Mouse (Mus musculus) gastrocnemius, postnatal 25 days (tissue): Measurements from ENCODE around the gene Actr6. TPM values are rescaled to one million over a fixed set of nuclear protein-coding genes. Genes with fewer than 3 reads are reported as not detected.
A peak's percentile ranks its signal among the peaks of the same experiment; 100 is the strongest.

ENCODE experiments used
- DNase-seq: peaks from one replicate; pipeline ENCODE4 v3.0.0; 2022
- long read RNA-seq, 2 experiments: library from polyadenylated mRNA; stranded (forward); transcript quantifications; one replicate each; pipeline ENCODE4 v2.0.0; 2021
- total RNA-seq, 2 experiments: library from RNA; stranded (reverse); gene quantifications; 1 replicate in 1 of 2; 2 replicates in 1 of 2; pipeline ENCODE4 v1.2.3; 2021

The Actr6 gene
- 1 to 10 TPM; 5.2 to 5.6 TPM for total RNA-seq
- long read RNA-seq, experiment 1, transcript Actr6-201 (11 exons, 1,705 nt), result major isoform, 6 of 6 reads
- long read RNA-seq, experiment 1, partial matches to known transcripts, result 0 of 6 reads
- long read RNA-seq, experiment 1, other reads (novel, unspliced or antisense), result 0 of 6 reads
- long read RNA-seq, experiment 2, transcript Actr6-201 (11 exons, 1,705 nt), result major isoform, 5 of 6 reads
- long read RNA-seq, experiment 2, partial matches to known transcripts, result 1 of 6 reads
- long read RNA-seq, experiment 2, other reads (novel, unspliced or antisense), result 0 of 6 reads

GRCm38 (mm10) chr10:89732001-89732794, at the start of gene Actr6:
TSS of gene Actr6 (minus strand) at chr10:89732295.
- peak; percentile 89 for DNase-seq

- no peak for DNase-seq
Observed at GRCm38 (mm10) chr10:89776029-89776428, 43.9 kb upstream of the Actr6 start.

- no peak for DNase-seq
Observed at GRCm38 (mm10) chr10:89771894-89772293, 39.8 kb upstream of the Actr6 start.

- DNase-seq, result no peak
Observed at GRCm38 (mm10) chr10:89769096-89769495, 37.0 kb upstream of the Actr6 start.

GRCm38 (mm10) chr10:89768352-89769020, 36.4 kb upstream of the Actr6 start:
- no peak for DNase-seq

GRCm38 (mm10) chr10:89765790-89766714, 34.0 kb upstream of the Actr6 start:
- DNase-seq, result no peak

- no peak for DNase-seq
Observed at GRCm38 (mm10) chr10:89764457-89765121, 32.5 kb upstream of the Actr6 start.

GRCm38 (mm10) chr10:89760772-89761171, 28.7 kb upstream of the Actr6 start:
- DNase-seq, result no peak

- DNase-seq, result no peak
Observed at GRCm38 (mm10) chr10:89755231-89755630, 23.1 kb upstream of the Actr6 start.

- DNase-seq, result no peak
Observed at GRCm38 (mm10) chr10:89751069-89751468, 19.0 kb upstream of the Actr6 start.

GRCm38 (mm10) chr10:89748619-89749018, 16.5 kb upstream of the Actr6 start:
- DNase-seq, result no peak

GRCm38 (mm10) chr10:89747911-89748310, 15.8 kb upstream of the Actr6 start:
- no peak for DNase-seq

GRCm38 (mm10) chr10:89747221-89747905, 15.3 kb upstream of the Actr6 start:
- no peak for DNase-seq

GRCm38 (mm10) chr10:89746581-89746980, 14.5 kb upstream of the Actr6 start:
- DNase-seq, result no peak

- DNase-seq, result no peak
Observed at GRCm38 (mm10) chr10:89745666-89746020, 13.5 kb upstream of the Actr6 start.

GRCm38 (mm10) chr10:89744871-89745665, 13.0 kb upstream of the Actr6 start, which contains the start of gene Uhrf1bp1l:
TSS of gene Uhrf1bp1l (plus strand) at chr10:89744991.
- peak; percentile 90 for DNase-seq

GRCm38 (mm10) chr10:89744341-89744740, 12.2 kb upstream of the Actr6 start:
- no peak for DNase-seq

GRCm38 (mm10) chr10:89743266-89743665, 11.2 kb upstream of the Actr6 start:
- no peak for DNase-seq

- DNase-seq, result no peak
Observed at GRCm38 (mm10) chr10:89740995-89741394, 8.9 kb upstream of the Actr6 start.

- no peak for DNase-seq
Observed at GRCm38 (mm10) chr10:89739703-89740102, 7.6 kb upstream of the Actr6 start.
